Mouse (Mus musculus) limb, embryonic 13.5 days (tissue): ENCODE measurements around the gene Atxn3. TPM values are rescaled to one million over a fixed set of nuclear protein-coding genes. Genes with fewer than 3 reads are reported as not detected.
"Not testable (repeated sequence)": the region's sequence is repeated elsewhere in the genome, so short reads cannot be mapped to it uniquely, and the experiment has no call there.

Experiments
- ATAC-seq: fragments of 200-750 bp; cut with Nextera tagmentation; 2 replicates; pipeline ENCODE4 v1.8.0; 2017; ENCODE audit warnings: low read depth, moderate number of reproducible peaks, moderate TSS enrichment; ENCODE audit not compliant: low FRiP score
- H3K27ac ChIP-seq: fragments of 300-500 bp; sonication (generic); 2 replicates; pipeline ENCODE4 v1.5.1; 2015; ENCODE audit warnings: inconsistent platforms, mild to moderate bottlenecking, moderate library complexity
- H3K27me3 ChIP-seq: fragments of 300-500 bp; sonication (generic); 2 replicates; pipeline ENCODE4 v1.6.1; 2015; ENCODE audit warnings: mild to moderate bottlenecking, inconsistent platforms
- H3K36me3 ChIP-seq: fragments of 300-500 bp; sonication (generic); 2 replicates; pipeline ENCODE4 v1.6.1; 2015; ENCODE audit warnings: inconsistent platforms, mild to moderate bottlenecking, moderate library complexity
- H3K4me1 ChIP-seq: fragments of 300-500 bp; sonication (generic); 2 replicates; pipeline ENCODE4 v1.6.1; 2015; ENCODE audit warnings: inconsistent platforms
- H3K4me2 ChIP-seq: fragments of 300-500 bp; sonication (generic); replicated peaks from 2 replicates; pipeline ENCODE4 v1.6.1; 2015; ENCODE audit warnings: inconsistent platforms, mild to moderate bottlenecking, moderate library complexity
- H3K4me3 ChIP-seq: fragments of 300-500 bp; sonication (generic); 2 replicates; pipeline ENCODE4 v1.5.1; 2015; ENCODE audit warnings: moderate library complexity, mild to moderate bottlenecking, inconsistent platforms
- H3K9ac ChIP-seq: fragments of 300-500 bp; sonication (generic); 2 replicates; pipeline ENCODE4 v1.6.1; 2015; ENCODE audit warnings: mild to moderate bottlenecking, inconsistent platforms
- H3K9me3 ChIP-seq: fragments of 300-500 bp; sonication (generic); 2 replicates; pipeline ENCODE4 v1.6.1; 2016; ENCODE audit warnings: inconsistent platforms
- WGBS: fragments of 180-500 bp; shearing (Covaris S2); methylation state at CpG from one replicate; pipeline ENCODE4 v1.1.7; 2015; 5-methylcytosine and 5-hydroxymethylcytosine counted together
- polyA plus RNA-seq: library from polyadenylated mRNA; unstranded; fragments of >200 nt; fragmentation: Nextera tagmentation; extraction: Ambion mirVana; gene quantifications from 2 replicates; pipeline ENCODE4 v1.2.1, GENCODE M21; 2015

The Atxn3 gene
- polyA plus RNA-seq, 1 experiment from 2014 or later = 9.8 TPM

DNA sequence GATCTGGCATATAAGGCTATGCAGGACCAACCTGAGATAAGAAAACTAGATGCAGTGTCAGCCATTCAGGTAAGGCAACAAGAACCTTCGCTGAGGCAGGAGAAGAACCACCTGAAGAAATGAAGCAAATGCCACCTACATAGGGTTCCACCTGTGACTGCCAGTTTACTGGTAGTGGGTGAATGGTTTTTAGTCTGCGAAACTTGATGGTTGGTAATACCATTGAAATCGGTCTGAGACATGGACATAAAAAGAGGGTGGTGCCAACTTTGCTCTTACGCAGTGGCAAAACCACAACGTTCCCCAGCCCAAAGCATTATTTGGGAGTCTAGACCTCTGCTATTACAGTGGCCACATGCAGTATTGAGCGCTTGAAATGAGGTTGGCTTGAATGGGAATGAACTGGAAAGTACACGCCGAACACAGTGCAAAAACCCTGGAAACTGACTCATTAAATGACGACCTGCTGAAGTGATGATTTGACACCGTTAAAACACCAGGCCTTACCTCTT is 19.4 kb upstream of the Atxn3 start:
- H3K9ac ChIP-seq = peak overlapping the region; percentile 90; the same call in 1 of the 2 replicates
- H3K27me3 ChIP-seq = no peaks in the 10 kb centered on the region
- 87% methylated on average over 10 of the region's 10 CpGs for WGBS
- no peaks in the 10 kb centered on the region for H3K9me3 ChIP-seq
- no peak overlapping the region for H3K27ac ChIP-seq
- H3K4me2 ChIP-seq = peak overlapping the region; percentile 75
- H3K36me3 ChIP-seq = peaks cover 16% of the 10 kb centered on the region
- ATAC-seq = no peak
- peak overlapping the region; percentile 86 for H3K4me3 ChIP-seq
- peaks cover 19% of the 10 kb centered on the region for H3K4me1 ChIP-seq

DNA sequence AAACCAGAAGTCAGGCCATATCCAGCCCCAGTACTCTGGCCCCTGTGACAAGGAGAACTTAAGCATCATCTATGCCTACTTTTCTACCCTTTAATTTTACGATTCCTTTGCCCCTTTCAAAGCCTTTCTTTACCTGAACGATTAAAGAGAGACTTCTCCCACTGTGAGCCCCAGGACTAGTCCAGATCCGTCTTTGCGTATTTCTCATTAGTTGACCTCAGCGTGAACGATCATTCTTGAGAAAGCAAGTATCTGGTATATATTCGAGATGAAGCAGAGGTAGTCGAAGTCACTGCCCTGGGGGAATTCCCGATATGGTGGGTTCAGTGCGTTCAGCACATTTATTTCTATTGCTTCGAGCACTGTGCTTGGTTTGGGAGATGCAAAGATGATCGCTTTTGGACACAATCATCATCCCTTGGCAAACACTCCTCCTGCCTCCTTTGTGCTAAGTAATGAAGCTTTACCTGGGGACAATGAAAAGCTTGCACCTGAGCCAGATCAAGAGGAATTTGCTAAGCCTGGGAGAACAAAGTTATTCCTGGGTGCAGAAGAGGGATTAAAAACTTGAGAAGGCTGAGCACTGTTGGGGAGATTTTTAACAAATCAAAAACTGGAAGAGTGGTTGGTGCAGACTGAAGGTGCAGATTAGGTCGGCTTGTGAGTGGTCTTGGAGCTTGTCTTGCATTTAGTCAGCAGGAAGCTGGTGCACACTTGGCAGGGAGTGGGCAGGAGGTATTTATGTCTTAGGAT is 18.8 kb upstream of the Atxn3 start:
- ATAC-seq = no peak
- peaks cover 19% of the 10 kb centered on the region for H3K4me1 ChIP-seq
- 22% methylated on average over 13 of the region's 13 CpGs for WGBS
- H3K27me3 ChIP-seq = no peaks in the 10 kb centered on the region
- H3K27ac ChIP-seq = no peak overlapping the region
- peak overlapping the region; percentile 86 for H3K4me3 ChIP-seq
- peak overlapping the region; percentile 75 for H3K4me2 ChIP-seq
- peak overlapping the region; percentile 90 for H3K9ac ChIP-seq
- no peaks in the 10 kb centered on the region for H3K9me3 ChIP-seq
- peaks cover 15% of the 10 kb centered on the region for H3K36me3 ChIP-seq

DNA sequence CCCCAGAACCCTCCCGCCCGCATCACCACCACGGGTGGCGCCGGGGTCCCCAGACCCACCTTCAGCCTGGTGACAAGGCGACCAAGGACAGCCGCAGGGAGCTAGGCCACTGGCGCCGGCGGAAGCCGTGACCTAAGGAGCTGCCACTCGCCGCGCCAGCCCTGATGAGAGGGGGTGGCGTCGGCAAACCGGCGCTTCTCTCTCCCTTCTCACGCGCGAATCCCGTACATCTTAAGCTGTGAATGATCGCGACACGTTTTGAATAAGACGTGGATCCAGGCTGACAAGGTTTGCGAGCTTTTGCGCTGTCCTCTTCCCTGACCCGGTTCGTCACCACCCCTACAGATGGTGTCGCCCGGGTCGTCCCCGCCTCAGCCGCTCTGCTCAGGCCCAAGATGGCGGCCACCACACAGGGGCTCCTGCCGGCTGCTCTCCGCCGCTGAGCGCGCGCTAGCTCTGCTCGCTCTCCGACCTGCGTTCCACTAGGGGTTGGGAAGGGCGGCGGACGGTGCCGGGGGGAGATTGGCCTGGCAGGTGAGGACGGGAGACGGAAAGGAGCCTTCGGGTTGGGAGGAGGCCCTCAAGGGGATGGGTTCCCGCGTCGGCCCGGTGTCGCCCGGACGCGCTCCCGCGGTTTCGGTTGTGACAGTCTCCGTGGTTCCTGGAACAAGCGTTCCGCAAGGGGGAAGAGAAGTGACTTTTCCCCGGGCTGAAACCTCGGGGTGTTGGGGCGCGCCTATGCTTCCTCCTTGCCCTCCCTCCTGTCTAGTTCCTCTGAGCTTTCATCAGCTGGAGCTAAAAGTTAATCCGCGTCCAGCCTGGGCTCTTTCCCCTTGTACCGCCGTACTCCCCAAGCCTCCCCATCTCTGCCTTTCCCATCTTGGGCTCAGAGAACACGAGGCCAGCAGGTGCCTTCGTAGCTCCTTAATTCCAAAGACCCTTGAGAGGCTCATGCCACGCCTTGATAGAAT is 17.8 kb upstream of the Atxn3 start, which contains the start of gene Cpsf2:
Cpsf2 (plus strand) TSS at position 388 of the 971 bp plus-strand sequence.
- WGBS = under 1% methylated on average over 77 of the region's 77 CpGs
- peak; percentile 96 for ATAC-seq
- no peaks in the 10 kb centered on the region for H3K9me3 ChIP-seq
- peak within 1 kb of the TSS; percentile 86 for H3K4me3 ChIP-seq
- H3K27ac ChIP-seq = peak within 1 kb of the TSS; percentile 93
- peak within 1 kb of the TSS; percentile 75 for H3K4me2 ChIP-seq
- H3K27me3 ChIP-seq = no peaks in the 10 kb centered on the region
- peak within 1 kb of the TSS; percentile 90 for H3K9ac ChIP-seq
- peaks cover 10% of the 10 kb centered on the region for H3K36me3 ChIP-seq
- H3K4me1 ChIP-seq = peaks cover 19% of the 10 kb centered on the region

DNA sequence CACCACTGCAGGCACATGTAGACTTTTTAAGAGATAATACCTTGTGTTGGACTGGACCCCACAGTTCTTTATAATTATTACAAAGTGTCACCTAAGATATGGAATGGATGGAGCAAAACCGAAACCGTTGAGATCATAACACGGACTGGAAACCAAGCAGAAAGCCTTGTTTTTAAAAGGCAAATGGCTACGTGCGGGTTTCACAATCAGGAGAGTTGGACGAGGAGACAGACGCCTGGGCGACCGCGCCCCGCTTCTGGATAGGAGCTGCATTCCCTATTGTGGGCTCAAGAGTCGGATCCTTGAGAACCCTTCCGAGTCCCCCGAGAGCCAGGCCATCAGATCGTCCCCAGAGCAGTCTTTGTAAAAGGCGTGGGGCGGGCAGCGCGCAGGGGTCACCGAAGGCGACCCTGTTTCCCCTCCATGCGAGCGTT is 17.1 kb upstream of the Atxn3 start:
- H3K36me3 ChIP-seq = peaks cover 10% of the 10 kb centered on the region
- H3K27me3 ChIP-seq = no peaks in the 10 kb centered on the region
- H3K4me2 ChIP-seq = peak overlapping the region; percentile 75
- H3K9me3 ChIP-seq = no peaks in the 10 kb centered on the region
- ATAC-seq = no peak
- WGBS = under 1% methylated on average over 23 of the region's 23 CpGs
- H3K4me1 ChIP-seq = peaks cover 19% of the 10 kb centered on the region
- peak overlapping the region; percentile 93 for H3K27ac ChIP-seq
- peak overlapping the region; percentile 86 for H3K4me3 ChIP-seq
- peak overlapping the region; percentile 90 for H3K9ac ChIP-seq

DNA sequence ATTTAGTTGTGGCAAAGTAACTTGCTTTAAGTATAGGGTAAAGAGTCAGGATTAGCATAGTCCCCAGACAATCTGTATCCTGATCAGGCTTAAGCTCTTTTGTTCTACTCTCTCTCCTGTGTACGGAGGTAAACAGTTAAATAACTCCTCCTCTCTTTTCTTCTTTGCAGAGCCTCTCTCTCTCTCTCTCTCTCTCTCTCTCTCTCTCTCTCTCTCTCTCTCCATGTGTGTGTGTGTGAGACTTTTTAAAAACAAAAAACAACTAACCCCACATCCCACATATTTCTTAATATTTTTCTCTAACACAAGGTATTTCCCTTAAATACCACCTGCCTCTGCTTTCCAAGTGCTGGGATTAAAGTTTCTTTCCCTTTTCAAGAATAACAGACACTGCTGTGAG is 16.5 kb upstream of the Atxn3 start:
- Histone ChIP-seq H3K36me3 (peaks cover 14% of the 10 kb centered on the region), H3K27ac (no peak overlapping the region), H3K4me1 (peaks cover 19% of the 10 kb centered on the region), H3K4me2 (peak overlapping the region; percentile 75), H3K9me3 (no peaks in the 10 kb centered on the region), H3K4me3 (peak overlapping the region; percentile 86), H3K27me3 (no peaks in the 10 kb centered on the region), H3K9ac (peak overlapping the region; percentile 90)
- ATAC-seq = no peak
- 33% methylated on average over 1 of the region's 1 CpGs for WGBS

DNA sequence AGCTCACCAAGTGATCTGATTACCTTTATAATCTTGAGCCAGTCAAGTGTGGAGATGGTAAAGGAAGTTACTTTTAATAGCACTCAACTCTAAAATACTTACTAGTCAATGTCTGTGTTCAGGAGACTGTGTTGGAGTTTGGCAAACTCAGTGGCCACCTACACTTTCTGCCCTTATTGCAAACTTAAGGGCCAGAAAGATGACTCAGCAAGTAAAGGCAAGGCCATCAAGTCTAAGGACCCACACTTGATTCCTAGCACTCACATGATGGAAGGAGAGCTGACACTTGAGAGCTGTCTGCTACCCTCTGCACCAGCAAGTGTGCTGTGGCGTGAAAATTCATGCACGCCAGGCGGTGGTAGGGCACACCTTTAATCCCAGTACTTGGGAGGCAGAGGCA is 14.2 kb upstream of the Atxn3 start:
- Histone ChIP-seq H3K4me1 (peaks cover 15% of the 10 kb centered on the region), H3K4me3 (no peak overlapping the region), H3K4me2 (no peak overlapping the region), H3K36me3 (peaks cover 32% of the 10 kb centered on the region), H3K27me3 (no peaks in the 10 kb centered on the region), H3K9me3 (no peaks in the 10 kb centered on the region), H3K27ac (no peak overlapping the region), H3K9ac (no peak overlapping the region)
- ATAC-seq = no peak
- 95% methylated on average over 3 of the region's 3 CpGs for WGBS

DNA sequence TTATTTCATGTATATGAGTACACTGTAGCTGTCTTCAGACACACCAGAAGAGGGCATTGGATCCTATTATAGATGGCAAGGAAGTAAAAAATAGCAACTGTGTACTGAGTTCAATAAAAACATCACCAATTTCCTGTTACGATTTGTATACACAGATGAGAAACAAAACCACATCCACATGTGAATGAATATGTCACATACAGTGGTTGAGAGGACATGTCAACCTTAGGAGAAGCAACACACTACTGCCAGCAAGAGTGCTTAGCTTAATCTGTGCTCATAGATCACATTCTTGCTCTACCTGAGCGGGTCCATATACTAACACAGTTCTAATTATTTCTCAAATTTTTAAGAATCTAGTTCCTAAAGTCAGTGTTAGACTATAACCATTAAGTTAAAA is 13.3 kb upstream of the Atxn3 start:
- Histone ChIP-seq H3K9me3 (no peaks in the 10 kb centered on the region), H3K36me3 (peaks cover 39% of the 10 kb centered on the region), H3K4me3 (no peak overlapping the region), H3K27me3 (no peaks in the 10 kb centered on the region), H3K4me2 (no peak overlapping the region), H3K27ac (no peak overlapping the region), H3K4me1 (peaks cover 8% of the 10 kb centered on the region), H3K9ac (no peak overlapping the region)
- no peak for ATAC-seq
- WGBS = 90% methylated on average over 2 of the region's 2 CpGs

DNA sequence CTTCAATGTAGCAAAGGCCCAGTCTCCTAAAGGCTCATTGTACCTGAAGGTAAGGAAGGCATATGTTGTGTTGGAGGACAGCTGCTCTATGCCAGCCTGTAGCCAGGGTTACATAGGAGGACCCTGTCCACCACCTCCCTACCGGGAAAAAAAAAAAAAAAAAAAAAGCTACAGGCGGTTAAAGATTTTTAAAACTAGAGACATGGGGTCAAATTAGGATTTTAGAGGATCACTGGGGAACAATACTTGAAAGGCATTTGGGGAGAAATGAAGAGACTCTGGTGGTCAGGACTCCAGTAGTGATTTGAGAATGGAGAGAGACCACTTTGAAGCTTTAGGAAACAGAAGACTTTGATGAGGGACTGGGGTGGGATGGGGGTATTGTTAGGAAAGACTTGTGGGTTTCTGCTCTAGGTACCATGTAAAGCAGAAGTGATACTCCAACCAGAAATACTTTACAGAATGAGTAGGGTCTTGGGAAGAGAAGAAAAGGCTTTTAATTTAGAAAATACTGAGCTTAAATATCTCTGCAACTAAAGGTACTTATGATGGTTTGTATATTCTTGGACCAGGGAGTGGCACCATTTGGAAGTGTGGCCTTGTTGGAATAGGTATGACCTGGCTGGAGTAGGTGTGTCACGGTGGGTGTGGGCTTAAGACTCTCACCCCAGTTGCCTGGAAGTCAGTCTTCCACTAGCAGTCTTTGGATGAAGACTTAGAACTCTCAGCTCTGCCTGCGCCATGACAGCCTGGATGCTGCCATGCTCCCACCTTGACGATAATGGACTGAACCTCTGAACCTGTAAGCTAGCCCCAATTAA is 1.1 kb upstream of the Atxn3 start:
- not testable (repeated sequence) for H3K36me3 ChIP-seq, H3K9ac ChIP-seq, H3K27me3 ChIP-seq, H3K9me3 ChIP-seq, ATAC-seq
- 80% methylated on average over 5 of the region's 5 CpGs for WGBS
- H3K27ac ChIP-seq = 0 out of 2 replicates have a peak overlapping the region, but pooled peaks have one; percentile 3
- H3K4me3 ChIP-seq = peak overlapping the region; percentile 80; the same call in 1 of the 2 replicates
- H3K4me2 ChIP-seq = peak overlapping the region; percentile 52
- peaks cover 12% of the 10 kb centered on the region for H3K4me1 ChIP-seq

DNA sequence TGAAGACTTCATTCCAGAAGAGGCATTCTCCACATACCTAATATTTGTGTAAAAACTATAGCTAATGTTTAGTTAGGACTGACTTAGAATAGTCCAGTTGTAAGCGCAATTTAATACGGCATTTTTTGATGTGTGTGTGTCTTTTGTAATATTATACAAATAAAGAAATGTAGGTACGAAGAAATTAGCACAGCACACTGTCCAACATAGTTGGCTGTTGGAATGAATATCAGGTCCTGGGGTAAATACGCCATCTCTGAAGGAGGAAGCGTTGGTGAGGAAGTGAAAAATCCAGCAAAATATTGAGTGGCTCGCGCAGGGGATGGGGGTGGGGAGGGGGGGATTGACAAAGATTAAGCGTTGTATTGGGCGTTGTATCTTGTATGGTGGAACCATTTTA is 510 bp upstream of the Atxn3 start:
- Histone ChIP-seq H3K27ac (0 out of 2 replicates have a peak overlapping the region, but pooled peaks have one; percentile 3), H3K27me3 (no peaks in the 10 kb centered on the region), H3K36me3 (no peaks in the 10 kb centered on the region), H3K4me1 (peaks cover 12% of the 10 kb centered on the region), H3K9ac (peak overlapping the region; percentile 45), H3K4me2 (peak overlapping the region; percentile 52), H3K4me3 (peak overlapping the region; percentile 80), H3K9me3 (no peaks in the 10 kb centered on the region)
- WGBS = 51% methylated on average over 9 of the region's 9 CpGs
- no peak for ATAC-seq

DNA sequence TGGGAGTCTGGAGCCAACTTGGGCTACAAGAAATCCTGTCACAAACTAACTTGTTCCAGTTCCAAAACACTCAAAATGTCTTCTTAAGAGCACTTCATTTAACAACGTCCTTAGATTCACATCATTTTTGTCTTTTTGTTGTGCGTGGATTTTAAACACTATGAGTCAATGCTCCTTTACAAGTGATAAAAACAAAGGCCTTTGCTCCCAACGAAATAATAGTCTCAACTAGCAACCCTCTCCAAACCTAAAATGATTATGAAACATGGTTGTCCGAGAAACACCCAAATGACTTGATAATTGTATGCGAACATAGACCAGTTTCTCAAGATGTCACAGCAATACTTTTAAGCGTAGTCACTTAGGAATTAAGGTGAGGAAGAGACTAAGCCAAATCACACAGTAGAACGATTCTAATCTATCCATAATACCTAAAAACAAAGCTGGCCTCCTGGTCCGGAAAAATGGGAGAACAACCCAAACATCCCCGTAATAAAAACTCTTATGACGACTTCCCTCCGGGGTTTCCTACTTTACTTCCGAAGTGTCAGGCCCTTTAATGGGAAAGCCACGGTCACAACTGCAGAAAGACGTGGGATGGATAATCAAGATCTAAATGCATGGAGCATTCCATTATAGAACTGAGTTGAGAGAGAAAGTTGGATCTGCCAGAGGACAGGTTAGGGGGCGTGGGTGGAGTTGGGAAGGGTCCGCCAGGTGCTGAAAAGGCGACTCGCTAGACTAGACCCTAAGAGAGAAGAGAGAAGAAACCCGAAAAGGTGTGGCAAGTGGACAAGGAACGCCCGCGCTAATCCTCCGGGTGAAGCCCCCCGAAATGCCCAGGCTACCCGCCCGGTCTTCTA is 736 bp downstream of the Atxn3 start:
- Histone ChIP-seq H3K4me1 (peaks cover 12% of the 10 kb centered on the region), H3K9ac (peak overlapping the region; percentile 85), H3K27me3 (no peaks in the 10 kb centered on the region), H3K9me3 (no peaks in the 10 kb centered on the region), H3K27ac (peak overlapping the region; percentile 22; the same call in 1 of the 2 replicates), H3K36me3 (no peaks in the 10 kb centered on the region), H3K4me3 (peak overlapping the region; percentile 80), H3K4me2 (peak overlapping the region; percentile 66)
- WGBS = 14% methylated on average over 26 of the region's 26 CpGs
- no peak; the same call in 1 of the 2 replicates for ATAC-seq
